Mouse (Mus musculus) hindbrain, embryonic 13.5 days (tissue): Measurements from ENCODE around the gene Nhlrc2. TPM values are rescaled to one million over a fixed set of nuclear protein-coding genes. Genes with fewer than 3 reads are reported as not detected.

Source experiments
- ATAC-seq: fragments of 200-750 bp; cut with Nextera tagmentation; 2 replicates; pipeline ENCODE4 v1.8.0; 2017; ENCODE audit warnings: moderate TSS enrichment; ENCODE audit not compliant: low FRiP score
- H3K27ac ChIP-seq: fragments of 300-500 bp; sonication (generic); 2 replicates; pipeline ENCODE4 v1.5.1; 2015; ENCODE audit warnings: inconsistent platforms, mild to moderate bottlenecking, moderate library complexity
- H3K27me3 ChIP-seq: fragments of 300-500 bp; sonication (generic); 2 replicates; pipeline ENCODE4 v1.6.1; 2015; ENCODE audit warnings: mild to moderate bottlenecking, inconsistent platforms
- H3K36me3 ChIP-seq: fragments of 300-500 bp; sonication (generic); 2 replicates; pipeline ENCODE4 v1.6.1; 2015; ENCODE audit warnings: mild to moderate bottlenecking, inconsistent platforms
- H3K4me1 ChIP-seq: fragments of 300-500 bp; sonication (generic); replicated peaks from 2 replicates; pipeline ENCODE4 v1.6.1; 2015; ENCODE audit warnings: inconsistent platforms
- H3K4me2 ChIP-seq: fragments of 300-500 bp; sonication (generic); 2 replicates; pipeline ENCODE4 v1.6.1; 2015; ENCODE audit warnings: inconsistent platforms, mild to moderate bottlenecking, moderate library complexity
- H3K4me3 ChIP-seq: fragments of 300-500 bp; sonication (generic); 2 replicates; pipeline ENCODE4 v1.5.1; 2015; ENCODE audit warnings: mild to moderate bottlenecking, inconsistent platforms
- H3K9ac ChIP-seq: fragments of 300-500 bp; sonication (generic); 2 replicates; pipeline ENCODE4 v1.6.1; 2015; ENCODE audit warnings: mild to moderate bottlenecking, inconsistent platforms
- H3K9me3 ChIP-seq: fragments of 300-500 bp; sonication (generic); 2 replicates; pipeline ENCODE4 v1.6.1; 2016; ENCODE audit warnings: inconsistent platforms
- WGBS: fragments of 180-500 bp; shearing (Covaris S2); methylation state at CpG from one replicate; pipeline ENCODE4 v1.1.7; 2015; 5-methylcytosine and 5-hydroxymethylcytosine counted together
- polyA plus RNA-seq: library from polyadenylated mRNA; unstranded; fragments of >200 nt; fragmentation: Nextera tagmentation; extraction: Ambion mirVana; gene quantifications from 2 replicates; pipeline ENCODE4 v1.2.1, GENCODE M21; 2015

Nhlrc2 gene
- polyA plus RNA-seq, 1 experiment from 2014 or later: 10.1 TPM

DNA sequence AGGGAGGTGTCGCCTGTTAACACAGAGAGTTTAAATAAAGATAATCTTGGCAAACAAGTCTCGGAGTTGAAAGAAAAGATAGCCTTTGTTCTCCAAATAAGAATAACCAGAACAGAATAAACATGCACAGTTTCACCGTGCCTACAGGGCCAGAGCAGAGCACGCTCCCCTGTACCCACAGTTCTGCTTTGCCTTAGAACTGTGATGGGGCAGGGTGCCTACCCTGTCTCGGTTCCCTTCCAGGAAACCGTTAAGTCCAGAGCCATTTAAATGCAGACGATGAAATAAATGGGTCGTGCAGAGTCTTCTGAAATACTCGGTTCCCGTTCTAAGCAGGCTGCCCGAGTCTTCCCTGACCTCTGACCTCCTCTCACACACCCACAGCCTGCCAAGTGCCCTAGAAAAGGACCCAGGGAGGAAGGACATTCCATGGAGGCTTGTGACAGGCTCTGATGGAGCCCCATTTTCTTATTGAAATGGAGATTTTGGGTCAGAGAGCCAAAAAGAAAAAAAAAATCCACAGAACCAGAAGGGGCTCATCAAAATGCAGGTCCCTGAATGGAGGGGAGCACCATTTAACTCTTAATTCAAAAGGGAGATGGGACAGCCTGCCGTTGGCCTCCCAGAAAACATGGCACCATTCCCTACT is 89.1 kb downstream of the Nhlrc2 start:
- no peaks in the 10 kb centered on the region for H3K4me1 ChIP-seq
- no peak overlapping the region for H3K4me3 ChIP-seq
- ATAC-seq: peak; percentile 66
- H3K27me3 ChIP-seq: 0 out of 2 replicates have a peak, but pooled peaks cover 5% of the 10 kb centered on the region
- H3K27ac ChIP-seq: peak overlapping the region; percentile 23; the same call in 1 of the 2 replicates
- H3K4me2 ChIP-seq: no peak overlapping the region
- WGBS: 31% methylated on average over 12 of the region's 12 CpGs
- H3K9ac ChIP-seq: no peak overlapping the region
- H3K9me3 ChIP-seq: no peaks in the 10 kb centered on the region
- H3K36me3 ChIP-seq: no peaks in the 10 kb centered on the region

DNA sequence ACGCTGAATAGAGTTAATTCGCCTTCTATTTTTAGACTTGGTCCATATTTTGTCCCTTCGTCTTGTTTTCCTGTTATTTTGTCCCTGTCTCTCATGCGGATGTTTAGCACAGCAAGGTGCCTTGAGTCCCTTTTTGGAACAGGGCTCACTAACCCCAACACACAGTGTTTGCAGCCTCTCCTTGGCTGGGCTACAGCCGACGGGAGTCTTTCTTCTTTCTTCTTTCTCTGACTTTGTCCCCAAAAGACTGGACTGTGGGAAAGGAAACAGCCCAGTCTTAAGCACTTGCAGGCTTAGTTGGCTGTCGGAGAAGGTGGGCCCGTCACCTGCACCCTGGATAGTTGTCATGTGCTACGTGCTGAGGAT is 89.6 kb downstream of the Nhlrc2 start:
- H3K9me3 ChIP-seq: no peaks in the 10 kb centered on the region
- 61% methylated on average over 9 of the region's 9 CpGs for WGBS
- 0 out of 2 replicates have a peak, but pooled peaks have one; percentile 54 for ATAC-seq
- H3K27ac ChIP-seq: peak overlapping the region; percentile 23
- 0 out of 2 replicates have a peak, but pooled peaks cover 5% of the 10 kb centered on the region for H3K27me3 ChIP-seq
- no peaks in the 10 kb centered on the region for H3K4me1 ChIP-seq
- H3K4me3 ChIP-seq: no peak overlapping the region
- H3K36me3 ChIP-seq: no peaks in the 10 kb centered on the region
- H3K4me2 ChIP-seq: no peak overlapping the region
- H3K9ac ChIP-seq: no peak overlapping the region

DNA sequence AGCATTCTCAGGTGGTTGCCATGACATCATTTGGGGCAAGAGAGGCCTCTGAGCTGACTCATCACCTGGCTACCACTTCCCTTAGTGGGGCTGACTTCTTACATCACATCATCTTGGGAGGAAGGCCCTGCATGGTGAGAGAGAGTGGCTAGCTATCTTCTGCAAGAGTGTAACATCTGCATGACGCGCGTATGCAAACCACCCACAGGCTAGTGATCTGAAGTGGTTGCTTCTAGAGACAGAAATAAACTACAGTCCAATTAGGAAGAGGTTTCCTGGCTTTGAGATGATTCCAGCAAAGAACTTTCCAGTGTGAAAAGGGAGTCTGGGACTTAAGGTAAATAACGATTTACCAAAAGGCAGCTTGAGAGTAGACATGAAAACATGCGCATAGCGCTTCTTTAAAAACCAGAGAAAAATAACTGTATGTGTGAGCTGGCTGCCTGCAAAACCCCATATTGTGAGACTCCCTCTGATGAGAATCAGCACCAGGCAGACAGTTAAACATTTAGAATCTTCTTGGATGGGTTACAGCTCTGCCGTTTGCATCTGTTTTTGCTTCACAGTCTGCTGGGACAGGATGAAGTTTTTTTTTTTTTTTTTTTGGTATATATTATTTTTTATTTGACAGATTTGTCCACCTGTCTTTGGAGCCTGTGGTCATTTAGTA is 99.5 kb downstream of the Nhlrc2 start:
- Histone ChIP-seq H3K4me3 (no peak overlapping the region), H3K4me1 (peaks cover 8% of the 10 kb centered on the region), H3K4me2 (no peak overlapping the region), H3K27ac (no peak overlapping the region), H3K9ac (no peak overlapping the region), H3K36me3 (no peaks in the 10 kb centered on the region), H3K27me3 (no peaks in the 10 kb centered on the region), H3K9me3 (peaks cover 13% of the 10 kb centered on the region)
- 90% methylated on average over 7 of the region's 7 CpGs for WGBS
- no peak for ATAC-seq

- peaks cover 7% of the 10 kb centered on the region; the same call in 1 of the 2 replicates for H3K9me3 ChIP-seq
- ATAC-seq: no peak
- H3K4me3 ChIP-seq: no peak overlapping the region
- H3K4me2 ChIP-seq: no peak overlapping the region
- H3K36me3 ChIP-seq: no peaks in the 10 kb centered on the region
- H3K27me3 ChIP-seq: 0 out of 2 replicates have a peak, but pooled peaks cover 7% of the 10 kb centered on the region
- 82% methylated on average over 4 of the region's 4 CpGs for WGBS
- H3K9ac ChIP-seq: no peak overlapping the region
- no peak overlapping the region for H3K27ac ChIP-seq
- H3K4me1 ChIP-seq: peaks cover 16% of the 10 kb centered on the region
Measured at GRCm38 (mm10) chr19:56651262-56651661, 103.2 kb downstream of the Nhlrc2 start.

- 12% methylated on average over 19 of the region's 19 CpGs for WGBS
- ATAC-seq: 0 out of 2 replicates have a peak, but pooled peaks have one; percentile 49
Measured at GRCm38 (mm10) chr19:56652034-56652962, 104.2 kb downstream of the Nhlrc2 start.

More at GRCm38 (mm10) chr19:56652034-56652962, 104.2 kb downstream of the Nhlrc2 start:
- H3K9ac ChIP-seq: no peak overlapping the region
- no peaks in the 10 kb centered on the region for H3K36me3 ChIP-seq
- peaks cover 16% of the 10 kb centered on the region for H3K4me1 ChIP-seq
- no peak overlapping the region for H3K27ac ChIP-seq
- peak overlapping the region; percentile 23 for H3K4me3 ChIP-seq
- H3K4me2 ChIP-seq: peak overlapping the region; percentile 45
- 0 out of 2 replicates have a peak, but pooled peaks cover 7% of the 10 kb centered on the region for H3K27me3 ChIP-seq
- H3K9me3 ChIP-seq: no peaks in the 10 kb centered on the region

Other genes starting within 250 kb of the Nhlrc2 start
- gene Nrap, start 158.2 kb upstream of the Nhlrc2 start, polyA plus RNA-seq: 0.25 and 0.49 TPM in 2 replicates
- 16.0 and 18.3 TPM in 2 replicates for gene Casp7, start 151.1 kb upstream of the Nhlrc2 start, polyA plus RNA-seq
- 0.09 and 0.16 TPM in 2 replicates for gene Plekhs1, start 86.6 kb upstream of the Nhlrc2 start, polyA plus RNA-seq
- 13.2 and 14.9 TPM in 2 replicates for gene Dclre1a, start within 50 bp of the Nhlrc2 start, polyA plus RNA-seq
- gene Adrb1, start 173.9 kb downstream of the Nhlrc2 start, polyA plus RNA-seq: 0.31 and 0.44 TPM in 2 replicates